Mouse (Mus musculus): ENCODE measurements around the gene 6030408B16Rik.

GRCm38 (mm10) chr15:101323511-101323910 is 30.5 kb downstream of the 6030408B16Rik start:
- TF ChIP-seq CTCF (IDR thresholded peaks at IDR 0.05; ENCODE audit: low read depth, low read length) (peak; percentile 24; the same call in 1 of the 2 replicates), POLR2A (IDR thresholded peaks at IDR 0.05; ENCODE audit: borderline replicate concordance, low read depth, low read length) (no peak)

Measured in bone marrow macrophage, adult 2 months (primary cell).